Mouse (Mus musculus): ENCODE measurements around the gene Gm765.

DNA sequence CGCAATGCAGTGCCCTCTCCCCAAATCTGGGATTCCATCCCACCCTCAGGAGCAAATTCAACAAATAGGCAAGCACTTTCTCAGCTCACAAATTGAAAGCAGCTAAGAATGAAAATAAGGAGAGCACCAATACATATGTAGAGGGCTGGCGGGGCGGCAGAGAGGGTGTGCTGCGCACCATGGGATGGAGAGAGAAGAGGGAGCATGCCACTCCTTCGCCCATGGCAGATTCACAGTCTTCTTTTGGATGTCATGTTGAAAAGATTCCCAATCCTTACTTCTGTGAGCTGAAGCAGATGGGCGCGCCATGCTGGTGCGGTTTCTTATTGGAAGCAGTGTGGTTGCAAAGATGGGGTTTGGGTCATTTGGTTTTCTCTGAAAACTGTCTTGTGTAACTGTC is 118.6 kb downstream of the Gm765 start:
- TF ChIP-seq POLR2A (IDR thresholded peaks at IDR 0.05; ENCODE audit: low read depth, low read length), result no peak
- TF ChIP-seq CTCF (IDR thresholded peaks at IDR 0.05; ENCODE audit: extremely low read depth, insufficient read length, insufficient replicate concordance, low read depth, low read length), result no peak

Data from small intestine, adult 2 months (tissue).